Mouse (Mus musculus) CH12.LX (cell line): ENCODE data around the gene Galk1. TPM values are rescaled to one million over a fixed set of nuclear protein-coding genes. Genes with fewer than 3 reads are reported as not detected.

ENCODE experiments used
- DNase-seq: peaks from one replicate; pipeline ENCODE4 v3.0.0-alpha.2; 2013; ENCODE audit errors: extremely low read depth
- H3K27ac ChIP-seq: 2 replicates; pipeline ENCODE4 v1.5.1; 2012; ENCODE audit warnings: low read depth, mild to moderate bottlenecking, control low read depth, moderate library complexity; ENCODE audit not compliant: insufficient read depth
- H3K27me3 ChIP-seq: replicated peaks from 2 replicates; pipeline ENCODE3; 2012; ENCODE audit warnings: inconsistent platforms
- H3K36me3 ChIP-seq, 2 experiments: replicated peaks in 1 of 2; 2 replicates each; pipeline versions ENCODE3 to v1.6.1; 2012; ENCODE audit warnings: inconsistent platforms in 1 of 2, low read length in 1 of 2, mild to moderate bottlenecking in 1 of 2, mixed read lengths in 1 of 2, moderate library complexity in 1 of 2; ENCODE audit not compliant: control insufficient read depth in 1 of 2, insufficient read depth in 1 of 2
- H3K4me1 ChIP-seq, 2 experiments: 2 replicates each; pipeline ENCODE4 v1.6.1; 2012; ENCODE audit warnings: inconsistent platforms in 1 of 2, moderate library complexity in 1 of 2; ENCODE audit not compliant: insufficient read depth in 2 of 2, control insufficient read depth in 1 of 2
- H3K4me2 ChIP-seq: 2 replicates; pipeline ENCODE4 v1.6.1; 2012; ENCODE audit warnings: low read depth, mild to moderate bottlenecking, control low read depth; ENCODE audit not compliant: poor library complexity, insufficient read depth, severe bottlenecking
- H3K4me3 ChIP-seq, 3 experiments: fragments of 150-350 bp in 1 of 3; sonication (generic) in 1 of 3; replicated peaks in 1 of 3; 2 replicates each; pipeline versions ENCODE3 to v1.5.1; 2011 to 2012; ENCODE audit warnings: low read depth in 2 of 3, low read length in 2 of 3, mild to moderate bottlenecking in 2 of 3, moderate library complexity in 2 of 3, control low read depth in 1 of 3, improper control_type of control experiment in 1 of 3, inconsistent platforms in 1 of 3, mixed read lengths in 1 of 3; ENCODE audit not compliant: poor library complexity in 1 of 3
- H3K79me2 ChIP-seq: replicated peaks from 2 replicates; pipeline ENCODE4 v1.6.1; 2012; ENCODE audit warnings: mild to moderate bottlenecking, moderate library complexity; ENCODE audit not compliant: control insufficient read depth, poor library complexity, insufficient read depth, severe bottlenecking; ENCODE audit errors: extremely low read depth
- H3K9ac ChIP-seq: 2 replicates; pipeline ENCODE4 v1.6.1; 2012; ENCODE audit warnings: low read depth, mild to moderate bottlenecking, control low read depth, moderate library complexity; ENCODE audit not compliant: insufficient read depth
- H3K9me3 ChIP-seq: replicated peaks from 2 replicates; pipeline ENCODE3; 2012; ENCODE audit warnings: low read length, inconsistent platforms, mixed read lengths
- BHLHE40 ChIP-seq: IDR thresholded peaks from 2 replicates; pipeline ENCODE4 v1.6.1; 2011; ENCODE audit warnings: mild to moderate bottlenecking, low read depth, low read length, improper control_type of control experiment
- CHD1 ChIP-seq: IDR thresholded peaks from 2 replicates; pipeline ENCODE4 v1.6.1; 2012; ENCODE audit warnings: low read depth, low read length, improper control_type of control experiment, inconsistent platforms
- CHD2 ChIP-seq: IDR thresholded peaks from 2 replicates; pipeline ENCODE4 v1.6.1; 2011; ENCODE audit warnings: low read length, improper control_type of control experiment
- CTCF ChIP-seq, 2 experiments: IDR thresholded peaks in 1 of 2; conservative IDR thresholded peaks in 1 of 2; 2 replicates each; pipeline ENCODE4 v1.5.1; 2011 to 2012; ENCODE audit warnings: low read depth in 2 of 2, low read length in 2 of 2, improper control_type of control experiment in 1 of 2, inconsistent platforms in 1 of 2, mild to moderate bottlenecking in 1 of 2, moderate library complexity in 1 of 2
- E2F4 ChIP-seq: IDR thresholded peaks from 2 replicates; pipeline ENCODE4 v1.6.1; 2011; ENCODE audit warnings: low read depth, low read length, improper control_type of control experiment; ENCODE audit not compliant: insufficient replicate concordance
- ELF1 ChIP-seq: IDR thresholded peaks from 2 replicates; pipeline ENCODE4 v1.6.1; 2014; ENCODE audit warnings: low read depth, mild to moderate bottlenecking, inconsistent platforms, low read length, improper control_type of control experiment
- EP300 ChIP-seq: IDR thresholded peaks from 2 replicates; pipeline ENCODE4 v1.6.1; 2011; ENCODE audit warnings: low read length, improper control_type of control experiment
- ETS1 ChIP-seq: conservative IDR thresholded peaks from 2 replicates; pipeline ENCODE4 v1.6.1; 2012; ENCODE audit warnings: low read depth, mild to moderate bottlenecking, inconsistent platforms, low read length, improper control_type of control experiment, moderate library complexity
- GABPA ChIP-seq: IDR thresholded peaks from 2 replicates; pipeline ENCODE4 v1.6.1; 2012; ENCODE audit warnings: low read depth, low read length, improper control_type of control experiment, inconsistent platforms; ENCODE audit not compliant: insufficient replicate concordance
- HCFC1 ChIP-seq: IDR thresholded peaks from 2 replicates; pipeline ENCODE4 v1.6.1; 2012; ENCODE audit warnings: low read depth, mild to moderate bottlenecking, inconsistent platforms, low read length, improper control_type of control experiment
- IRF4 ChIP-seq: IDR thresholded peaks from 2 replicates; pipeline ENCODE4 v1.6.1; 2014; ENCODE audit warnings: low read depth, mild to moderate bottlenecking, inconsistent platforms, low read length, improper control_type of control experiment
- JUN ChIP-seq: IDR thresholded peaks from 2 replicates; pipeline ENCODE4 v1.6.1; 2011; ENCODE audit warnings: low read depth, mild to moderate bottlenecking, low read length, improper control_type of control experiment, moderate library complexity; ENCODE audit not compliant: insufficient read depth
- JUND ChIP-seq: conservative IDR thresholded peaks from 2 replicates; pipeline ENCODE4 v1.6.1; 2011; ENCODE audit warnings: low read depth, low read length, improper control_type of control experiment
- KAT2A ChIP-seq: IDR thresholded peaks from 2 replicates; pipeline ENCODE4 v1.6.1; 2012; ENCODE audit warnings: low read length, improper control_type of control experiment, inconsistent platforms; ENCODE audit not compliant: insufficient replicate concordance
- MAFK ChIP-seq: IDR thresholded peaks from 2 replicates; pipeline ENCODE4 v1.6.1; 2011; ENCODE audit warnings: low read length, improper control_type of control experiment; ENCODE audit not compliant: insufficient replicate concordance
- MAX ChIP-seq: IDR thresholded peaks from 2 replicates; pipeline ENCODE4 v1.6.1; 2011; ENCODE audit warnings: low read length, improper control_type of control experiment
- MAZ ChIP-seq: IDR thresholded peaks from 2 replicates; pipeline ENCODE4 v1.6.1; 2012; ENCODE audit warnings: low read depth, mild to moderate bottlenecking, inconsistent platforms, low read length, improper control_type of control experiment, moderate library complexity
- MEF2A ChIP-seq: IDR thresholded peaks from 2 replicates; pipeline ENCODE4 v1.6.1; 2014; ENCODE audit warnings: low read depth, mild to moderate bottlenecking, inconsistent platforms, low read length, improper control_type of control experiment, borderline replicate concordance
- MXI1 ChIP-seq: IDR thresholded peaks from 2 replicates; pipeline ENCODE4 v1.6.1; 2011; ENCODE audit warnings: mild to moderate bottlenecking, low read depth, low read length, improper control_type of control experiment
- MYC ChIP-seq: IDR thresholded peaks from 2 replicates; pipeline ENCODE4 v1.6.1; 2011; ENCODE audit warnings: low read depth, mild to moderate bottlenecking, improper control_type of control experiment, low read length
- NELFE ChIP-seq: IDR thresholded peaks from 2 replicates; pipeline ENCODE4 v1.6.1; 2011; ENCODE audit warnings: low read depth, low read length, improper control_type of control experiment
- NRF1 ChIP-seq: IDR thresholded peaks from 2 replicates; pipeline ENCODE4 v1.6.1; 2014; ENCODE audit warnings: low read depth, mild to moderate bottlenecking, inconsistent platforms, low read length, improper control_type of control experiment, moderate library complexity
- PAX5 ChIP-seq: IDR thresholded peaks from 2 replicates; pipeline ENCODE4 v1.6.1; 2012; ENCODE audit warnings: low read length, inconsistent platforms, mixed read lengths
- POLR2A ChIP-seq: IDR thresholded peaks from 2 replicates; pipeline ENCODE4 v1.6.1; 2011; ENCODE audit warnings: low read depth, mild to moderate bottlenecking, improper control_type of control experiment, low read length
- POLR2AphosphoS2 ChIP-seq: IDR thresholded peaks from 2 replicates; pipeline ENCODE4 v1.6.1; 2011; ENCODE audit warnings: low read depth, low read length, improper control_type of control experiment
- RAD21 ChIP-seq: IDR thresholded peaks from 2 replicates; pipeline ENCODE4 v1.6.1; 2011; ENCODE audit warnings: low read depth, mild to moderate bottlenecking, low read length, improper control_type of control experiment, moderate library complexity
- RCOR1 ChIP-seq: conservative IDR thresholded peaks from 2 replicates; pipeline ENCODE4 v1.6.1; 2012; ENCODE audit warnings: low read depth, mild to moderate bottlenecking, inconsistent platforms, low read length, improper control_type of control experiment
- SIN3A ChIP-seq: IDR thresholded peaks from 2 replicates; pipeline ENCODE4 v1.6.1; 2012; ENCODE audit warnings: low read length, improper control_type of control experiment, inconsistent platforms
- SMC3 ChIP-seq: IDR thresholded peaks from 2 replicates; pipeline ENCODE4 v1.6.1; 2011; ENCODE audit warnings: low read depth, low read length, improper control_type of control experiment
- TBP ChIP-seq: conservative IDR thresholded peaks from 2 replicates; pipeline ENCODE4 v1.6.1; 2011; ENCODE audit warnings: low read depth, low read length, improper control_type of control experiment
- TCF12 ChIP-seq: IDR thresholded peaks from 2 replicates; pipeline ENCODE4 v1.6.1; 2014; ENCODE audit warnings: low read depth, mild to moderate bottlenecking, inconsistent platforms, low read length, improper control_type of control experiment
- UBTF ChIP-seq: IDR thresholded peaks from 2 replicates; pipeline ENCODE4 v1.6.1; 2012; ENCODE audit warnings: low read depth, mild to moderate bottlenecking, inconsistent platforms, low read length, improper control_type of control experiment, moderate library complexity
- USF1 ChIP-seq: IDR thresholded peaks from 2 replicates; pipeline ENCODE4 v1.6.1; 2014; ENCODE audit warnings: low read depth, mild to moderate bottlenecking, inconsistent platforms, low read length, improper control_type of control experiment
- USF2 ChIP-seq: conservative IDR thresholded peaks from 2 replicates; pipeline ENCODE4 v1.6.1; 2011; ENCODE audit warnings: low read depth, low read length, improper control_type of control experiment
- ZC3H11A ChIP-seq: IDR thresholded peaks from 2 replicates; pipeline ENCODE4 v1.6.1; 2012; ENCODE audit warnings: low read depth, mild to moderate bottlenecking, inconsistent platforms, low read length, improper control_type of control experiment
- ZKSCAN1 ChIP-seq: IDR thresholded peaks from 2 replicates; pipeline ENCODE4 v1.6.1; 2012; ENCODE audit warnings: low read depth, inconsistent platforms, low read length, improper control_type of control experiment, borderline replicate concordance
- ZMIZ1 ChIP-seq: IDR thresholded peaks from 2 replicates; pipeline ENCODE4 v1.6.1; 2012; ENCODE audit warnings: low read depth, mild to moderate bottlenecking, inconsistent platforms, low read length, improper control_type of control experiment
- ZNF384 ChIP-seq: IDR thresholded peaks from 2 replicates; pipeline ENCODE4 v1.6.1; 2012; ENCODE audit warnings: low read depth, low read length, improper control_type of control experiment, inconsistent platforms
- dilution Hi-C: fragments of 300-500 bp; cut with MboI; formaldehyde crosslinking; loops from 2 replicates; pipeline ENCODE4 v1.14.3; 2020; ENCODE audit warnings: low sequenced_read_pairs; ENCODE audit not compliant: extremely low pct_unique_long_range_greater_than_20kb, extremely low pct_ligation_motif_present
- in situ Hi-C: fragments of 300-500 bp; cut with MboI; formaldehyde crosslinking; loops from 3 replicates; pipeline ENCODE4 v1.14.3; 2019; ENCODE audit warnings: low sequenced_read_pairs, low pct_ligation_motif_present, low pct_unique_long_range_greater_than_20kb, mixed read lengths
- polyA plus RNA-seq: library from polyadenylated mRNA; unstranded; fragments of >175 nt; gene quantifications from 2 replicates; pipeline ENCODE4 v1.2.1, GENCODE M21; 2012; ENCODE audit warnings: low read depth; ENCODE audit not compliant: insufficient read length
- total RNA-seq, 2 experiments: library from RNA; depleted of rRNA; stranded (reverse); fragments of 300-350 nt in 1 of 2; fragments of >200 nt in 1 of 2; gene quantifications; 2 replicates each; pipeline ENCODE4 v1.2.3; 2012 to 2014

The Galk1 gene
- total and polyA plus RNA-seq, 3 experiments = 263 to 413 (median 293) TPM

DNA sequence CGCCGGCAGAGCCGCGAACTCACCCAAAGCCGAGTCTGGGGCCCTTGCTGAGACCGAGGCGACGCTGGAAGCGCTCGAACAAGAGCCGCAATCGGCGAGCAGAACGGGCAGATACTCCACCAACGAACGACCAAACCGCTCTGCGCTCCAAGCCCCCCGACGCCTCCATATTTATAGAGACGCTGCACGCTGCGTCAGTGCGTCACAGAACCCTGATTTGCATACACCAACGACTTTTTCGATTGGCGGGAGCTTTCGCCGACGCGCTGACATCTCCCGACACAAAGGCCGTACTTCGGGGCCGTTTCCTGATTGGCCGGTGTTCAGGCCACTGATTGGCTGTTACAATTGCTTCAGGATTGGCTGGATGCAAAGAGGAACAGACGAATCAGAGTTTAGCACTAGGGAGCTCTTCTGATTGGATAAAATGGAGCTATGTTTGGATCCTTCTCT is 11.9 kb upstream of the Galk1 start:
- dilution Hi-C loops (no loop called here), in situ Hi-C loops (loop anchor here (25.0 kb wide), 1 partner anchor 412 kb away; the partner anchor contains the start of genes Gga3, Mif4gd and Mrps7)
- Histone ChIP-seq H3K9me3 (no peaks in the 10 kb centered on the region), H3K9ac (peak overlapping the region; percentile 98), H3K4me2 (no peak overlapping the region), H3K36me3 (peaks cover 17 to 23% of the 10 kb centered on the region in 2 experiments), H3K27ac (peak overlapping the region; percentile 93), H3K27me3 (peaks cover 18% of the 10 kb centered on the region), H3K4me1 (peaks cover 5 to 30% of the 10 kb centered on the region in 2 experiments; a peak in 3 of 4 replicates), H3K79me2 (peaks cover 11% of the 10 kb centered on the region), H3K4me3 (peak overlapping the region; percentile 60 to 82 (median 81))
- TF ChIP-seq PAX5 (no peak), SMC3 (no peak), TBP (peak; percentile 98), ZMIZ1 (peak; percentile 100), GABPA (no peak), HCFC1 (peak; percentile 79), ELF1 (peak; percentile 81), NRF1 (peak; percentile 44; the same call in 1 of the 2 replicates), CHD2 (peak; percentile 88), JUN (no peak), ZKSCAN1 (no peak), MAX (peak; percentile 62; the same call in 1 of the 2 replicates), MAZ (0 out of 2 replicates have a peak, but pooled peaks have one; percentile 94), MAFK (no peak), CHD1 (no peak), POLR2AphosphoS2 (peak; percentile 100), USF2 (no peak), MEF2A (no peak; the same call in 1 of the 2 replicates), JUND (no peak), NELFE (peak; percentile 100), KAT2A (no peak), BHLHE40 (no peak), MYC (peak; percentile 33; the same call in 1 of the 2 replicates), IRF4 (peak; percentile 62; the same call in 1 of the 2 replicates), MXI1 (peak; percentile 86; the same call in 1 of the 2 replicates), SIN3A (peak; percentile 94), EP300 (no peak), E2F4 (no peak), ZC3H11A (no peak), ETS1 (no peak), POLR2A (peak; percentile 100), RAD21 (no peak), TCF12 (peak; percentile 100), RCOR1 (no peak), ZNF384 (no peak), USF1 (no peak), CTCF (conservative IDR thresholded peaks at IDR 0.05 in 1 of 2, IDR thresholded peaks at IDR 0.05 in 1 of 2; ENCODE audit: low read depth in 2 of 2, low read length in 2 of 2) (no peak), UBTF (peak; percentile 15; the same call in 1 of the 2 replicates)
- DNase-seq = peak; percentile 100
